Mouse (Mus musculus) WW6 (cell line): ENCODE data around the gene Cald1.

ENCODE experiments used
- DNase-seq: peaks from one replicate; pipeline ENCODE4 v3.0.0-alpha.2; 2013; ENCODE audit warnings: low read depth, low spot score

Cald1 gene

GRCm38 (mm10) chr6:34613122-34613521, 14.8 kb downstream of the Cald1 start:
- no peak for DNase-seq

DNA sequence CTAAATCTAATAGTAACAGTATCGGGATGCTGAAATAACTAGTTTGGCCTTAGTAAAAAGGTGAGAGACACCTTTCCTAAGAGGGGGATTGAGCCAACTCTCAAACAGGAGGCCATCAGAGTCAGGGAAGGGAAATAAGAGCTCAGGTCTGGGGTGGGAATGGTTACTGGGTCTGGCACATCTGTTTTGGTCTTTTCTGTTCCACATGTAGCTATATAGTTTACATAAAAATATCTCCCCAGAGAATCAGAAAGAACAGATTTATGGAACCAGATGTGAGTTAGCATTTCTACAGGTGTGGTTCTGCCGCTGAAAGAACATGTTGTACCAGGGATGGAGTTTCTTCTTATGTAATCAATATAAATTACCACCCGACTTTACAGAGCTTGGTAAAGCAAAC, 17.1 kb downstream of the Cald1 start:
- no peak for DNase-seq

DNA sequence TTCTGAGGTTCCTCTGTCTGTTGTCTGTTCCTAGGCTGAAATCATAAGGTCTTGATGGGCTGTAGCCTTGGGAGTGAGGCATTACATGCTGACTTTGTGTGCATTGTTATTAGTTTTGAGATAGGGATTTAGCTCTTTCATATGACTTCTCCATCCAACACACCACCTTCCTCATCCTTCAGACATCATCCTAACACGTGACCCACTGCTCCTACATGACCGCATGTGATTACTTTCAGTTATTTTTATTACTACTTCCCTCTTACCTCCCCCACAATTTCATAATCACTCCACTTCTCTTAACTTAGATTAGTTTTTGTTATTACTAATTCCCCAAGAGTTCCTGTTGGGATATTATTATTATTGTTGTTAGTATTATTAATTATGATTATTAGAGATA, 21.2 kb downstream of the Cald1 start:
- DNase-seq, result no peak

GRCm38 (mm10) chr6:34620242-34620641, 21.9 kb downstream of the Cald1 start:
- DNase-seq, result no peak

DNA sequence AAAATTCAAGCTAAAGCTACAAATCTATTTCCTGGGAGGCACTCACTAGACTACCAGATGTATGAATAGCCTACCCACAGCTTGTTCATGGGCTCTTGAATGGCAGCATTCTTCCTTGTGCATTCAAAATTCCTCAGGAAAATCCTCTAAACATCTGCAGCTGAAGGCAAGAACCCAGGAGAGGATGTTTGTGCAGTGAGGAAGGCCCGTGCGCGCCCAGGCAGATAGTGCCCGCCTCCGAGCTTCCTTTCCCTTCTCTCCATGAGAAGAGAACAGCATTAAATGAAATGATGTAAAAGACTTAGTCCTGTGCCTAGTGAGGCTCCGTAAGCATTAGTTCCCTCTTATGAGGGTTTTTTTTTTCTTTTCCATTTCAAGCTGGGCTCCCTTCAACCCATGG, 24.6 kb downstream of the Cald1 start:
- DNase-seq, result no peak

DNA sequence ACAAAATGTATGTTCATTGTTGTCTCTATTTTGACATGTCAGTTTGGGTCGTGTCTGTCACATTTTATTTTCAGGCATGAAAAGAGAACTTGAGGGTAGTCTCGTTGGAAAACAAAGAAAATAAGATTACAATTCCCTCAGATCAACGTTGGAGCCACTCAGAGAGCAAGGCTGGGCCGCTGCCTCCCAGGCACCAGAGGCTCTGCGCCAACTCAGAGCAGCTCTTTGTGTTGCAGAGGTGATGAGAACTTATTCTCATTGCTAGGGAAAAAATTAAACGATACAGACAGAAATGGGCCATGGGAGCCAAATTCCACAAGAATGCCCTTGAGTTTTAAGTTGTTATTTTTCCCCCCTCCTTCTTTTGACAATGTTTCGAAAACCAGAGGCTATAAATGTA, 25.0 kb downstream of the Cald1 start:
- DNase-seq, result no peak

DNA sequence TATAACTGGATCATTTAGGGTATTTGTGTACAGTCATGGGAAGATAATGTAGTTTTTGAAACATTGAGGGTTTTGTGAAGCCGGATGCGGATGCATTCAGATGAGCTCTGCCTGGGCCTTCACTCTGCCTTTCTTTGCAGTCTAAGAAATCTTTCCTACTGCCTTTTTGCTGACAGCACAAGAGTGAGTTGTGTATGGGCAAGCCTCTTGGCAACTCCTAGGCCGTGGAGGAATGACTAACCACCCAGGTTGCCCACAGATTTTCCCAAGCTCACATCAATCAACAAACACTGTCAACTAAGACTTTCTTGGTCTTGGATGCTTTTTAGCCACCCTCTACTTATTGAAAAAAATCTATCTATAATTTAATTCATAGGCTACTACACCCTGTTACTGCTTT, 26.2 kb downstream of the Cald1 start:
- no peak for DNase-seq

- no peak for DNase-seq
These were observed 28.4 kb downstream of the Cald1 start for GRCm38 (mm10) chr6:34626586-34627245.

DNA sequence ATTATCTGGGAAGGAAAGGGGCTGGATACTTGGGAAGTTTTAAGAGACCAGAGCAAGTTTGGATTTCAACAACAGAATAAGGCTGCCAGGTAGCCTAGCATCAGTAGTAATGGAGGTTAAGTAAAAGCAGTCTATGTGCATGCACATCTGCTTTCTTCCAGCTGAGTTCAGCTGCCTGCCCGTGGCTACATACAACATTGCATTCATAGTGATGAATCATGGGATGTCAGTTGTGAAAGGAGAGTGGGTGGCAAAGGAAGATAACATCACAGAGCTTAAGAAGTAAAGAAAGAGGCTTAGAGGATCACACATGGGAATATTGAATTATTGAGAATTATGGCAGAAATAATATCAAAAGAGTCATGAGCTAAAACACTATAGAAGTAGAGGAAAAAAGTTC, 29.8 kb downstream of the Cald1 start:
- no peak for DNase-seq

DNA sequence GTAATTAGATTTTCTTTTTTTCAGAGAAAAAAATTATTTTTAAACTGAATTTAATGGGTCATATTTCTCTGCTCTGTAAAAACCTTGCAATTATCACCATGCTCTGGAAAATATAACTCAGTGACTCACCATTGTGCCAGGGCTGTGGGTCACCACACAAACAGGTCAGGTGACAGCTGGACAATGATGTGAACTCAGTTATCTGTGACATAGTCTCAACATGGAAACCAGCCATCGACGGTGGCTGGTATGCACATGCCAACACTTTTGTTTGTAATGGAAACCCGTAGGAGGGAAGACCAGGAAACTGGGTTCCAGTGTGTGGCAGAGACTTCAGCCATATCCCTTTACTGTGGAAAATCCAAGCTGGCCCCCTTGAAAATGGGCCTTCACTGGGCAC, 35.5 kb downstream of the Cald1 start:
- no peak for DNase-seq

DNA sequence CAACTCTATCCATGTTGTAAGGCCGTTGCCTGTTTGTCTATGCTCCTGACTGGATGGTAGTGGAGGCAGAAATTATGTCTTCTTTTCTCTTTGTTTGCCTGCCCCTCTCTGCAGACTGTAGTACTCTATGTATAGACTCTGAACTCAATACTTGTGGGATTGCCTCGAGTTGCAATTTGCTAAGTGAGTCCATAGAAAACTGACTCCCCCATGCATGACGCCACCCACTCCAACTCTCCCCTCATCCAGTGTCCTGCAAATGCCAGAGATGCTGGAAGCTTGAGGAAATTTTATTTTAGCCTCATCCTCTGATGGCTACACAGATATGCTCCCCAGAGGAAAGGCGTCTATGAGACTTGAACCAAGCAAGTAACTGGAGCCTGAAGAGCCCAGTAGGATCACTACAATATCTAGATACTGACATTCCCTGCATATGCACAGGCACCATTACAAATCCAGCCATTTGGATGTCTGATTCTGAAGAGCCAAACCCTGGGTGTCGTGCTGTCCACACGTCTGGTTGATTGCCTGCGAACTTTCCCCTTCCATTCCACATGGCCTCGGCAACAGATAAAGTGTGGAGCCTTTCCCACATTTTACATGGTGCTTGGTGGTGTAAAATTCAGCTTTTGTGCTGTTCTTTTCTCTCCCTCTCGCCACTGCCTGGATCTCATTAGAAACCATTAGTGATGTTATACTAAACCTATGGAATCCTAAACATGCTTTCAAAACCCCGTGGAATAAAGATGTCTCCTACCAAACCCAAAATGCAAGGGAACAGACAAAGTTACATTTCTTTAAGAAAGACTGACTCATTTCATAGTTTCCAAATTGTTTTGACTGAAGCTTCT, 39.5 kb downstream of the Cald1 start:
- DNase-seq, result no peak

DNA sequence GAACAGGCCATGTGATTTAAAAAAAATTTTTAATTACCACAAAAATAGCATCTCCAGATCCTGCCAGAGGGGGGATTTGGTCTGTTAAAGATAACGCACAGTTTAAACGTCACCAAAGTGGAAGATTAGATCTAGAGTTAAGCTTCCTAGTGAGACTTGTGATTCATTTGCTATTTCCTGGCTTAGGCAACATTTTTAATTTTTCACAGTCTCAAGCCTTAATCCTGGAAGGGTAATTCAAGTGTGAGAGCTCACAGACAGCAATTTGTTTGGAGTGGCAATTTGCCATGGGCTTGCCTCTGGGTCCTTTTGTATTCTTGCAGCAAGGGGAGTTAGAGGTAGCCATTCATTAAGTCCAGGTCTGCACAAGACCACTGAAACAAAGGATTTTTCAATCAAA, 40.4 kb downstream of the Cald1 start:
- DNase-seq, result no peak

DNA sequence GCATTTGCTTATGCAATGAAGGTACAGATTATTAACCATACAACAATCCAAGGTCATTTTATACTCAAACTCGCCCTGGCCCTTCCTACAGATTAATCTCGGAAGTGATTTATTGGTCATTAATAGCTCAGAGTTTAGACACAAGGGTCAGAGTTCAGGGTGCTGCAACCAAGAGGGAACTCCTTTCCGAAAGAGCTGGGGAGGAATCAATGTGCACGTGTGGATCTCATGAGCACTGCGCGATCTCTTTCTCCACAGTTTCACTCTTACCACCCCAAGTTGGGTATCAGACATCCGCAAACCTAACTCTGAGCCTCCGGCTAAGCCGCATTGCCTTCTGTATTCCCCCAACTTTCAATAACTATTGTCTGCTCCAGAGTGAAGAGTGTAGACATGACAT, 41.9 kb downstream of the Cald1 start:
- no peak for DNase-seq

GRCm38 (mm10) chr6:34641081-34641480, 42.8 kb downstream of the Cald1 start:
- no peak for DNase-seq

- no peak for DNase-seq
These were observed 43.8 kb downstream of the Cald1 start for GRCm38 (mm10) chr6:34642075-34642547.

GRCm38 (mm10) chr6:34648017-34648787, 49.9 kb downstream of the Cald1 start:
- no peak for DNase-seq

- DNase-seq, result no peak
These were observed 53.0 kb downstream of the Cald1 start for GRCm38 (mm10) chr6:34651298-34651697.

- no peak for DNase-seq
These were observed 57.4 kb downstream of the Cald1 start for GRCm38 (mm10) chr6:34655719-34656118.

GRCm38 (mm10) chr6:34658791-34659190, 60.5 kb downstream of the Cald1 start:
- DNase-seq, result no peak

- DNase-seq, result no peak
These were observed 62.4 kb downstream of the Cald1 start for GRCm38 (mm10) chr6:34660724-34661123.

GRCm38 (mm10) chr6:34662626-34663025, 64.3 kb downstream of the Cald1 start:
- no peak for DNase-seq

GRCm38 (mm10) chr6:34664291-34664690, 66.0 kb downstream of the Cald1 start:
- DNase-seq, result no peak
